Mouse (Mus musculus) left cerebral cortex, adult 18-20 months (tissue): ENCODE data around the gene Zfp668. TPM values are rescaled to one million over a fixed set of nuclear protein-coding genes. Genes with fewer than 3 reads are reported as not detected.

Experiments used
- DNase-seq, 2 experiments: peaks; one replicate each; pipeline ENCODE4 v3.0.0; 2021 to 2022; ENCODE audit warnings: low spot score in 2 of 2, mixed read lengths in 1 of 2
- total RNA-seq, 2 experiments: library from RNA; stranded (reverse); gene quantifications; 2 replicates each; pipeline ENCODE4 v1.2.3; 2021

Gene Zfp668
- total RNA-seq, 2 experiments from 2014 or later, result 19.5 to 20.5 TPM

DNA sequence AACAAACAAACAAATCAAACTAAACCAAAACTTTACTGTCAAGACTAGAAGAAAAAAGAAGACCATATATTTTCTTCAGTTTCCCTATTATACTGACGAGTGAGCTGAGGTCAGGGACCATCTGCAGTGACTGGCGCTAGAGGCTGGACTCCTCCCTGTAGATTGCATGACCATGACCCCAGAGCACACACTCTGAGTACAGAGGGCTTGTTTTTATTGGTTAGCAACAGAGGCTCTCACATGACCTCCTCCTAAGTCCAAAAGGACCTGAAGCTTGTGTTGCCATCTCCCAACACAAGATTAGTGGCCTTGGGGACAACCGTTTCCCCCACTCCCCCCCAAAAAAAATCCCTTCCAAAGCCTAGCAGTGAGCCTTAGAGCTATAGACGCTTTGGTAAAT lies 62.8 kb downstream of the Zfp668 start:
- DNase-seq, result no peak

Other genes with a start within 250 kb of the Zfp668 start
- 10 to 100 TPM; 44.6 to 46.4 TPM for gene Bcl7c, start 167.9 kb downstream of the Zfp668 start, total RNA-seq
- 1 to 10 TPM; 2.7 to 4.4 TPM for gene Ctf1, start 164.1 kb downstream of the Zfp668 start, total RNA-seq
- gene Ctf2, start 144.7 kb downstream of the Zfp668 start, total RNA-seq, result not detected
- 10 to 100 TPM; 68.8 to 74.6 TPM for gene Fbxl19, start 132.3 kb downstream of the Zfp668 start, total RNA-seq
- 10 to 100 TPM; 16.8 to 20.5 TPM for gene Orai3, start 107.0 kb downstream of the Zfp668 start, total RNA-seq
- gene Setd1a, start 100.2 kb downstream of the Zfp668 start, total RNA-seq, result 10 to 100 TPM; 41.1 to 44.7 TPM
- gene Gm49388, start 91.2 kb downstream of the Zfp668 start, total RNA-seq, result 1 to 10 TPM; 5.5 to 5.6 TPM
- gene Hsd3b7, start 76.2 kb downstream of the Zfp668 start, total RNA-seq, result 1 to 10 TPM; 4.7 to 5.3 TPM
- gene Stx4a, start 52.5 kb downstream of the Zfp668 start, total RNA-seq, result 10 to 100 TPM; 85.0 to 86.3 TPM
- gene Stx1b, start 52.3 kb downstream of the Zfp668 start, total RNA-seq, result 100 to 1,000 TPM; 420 to 434 TPM
- 10 to 100 TPM; 31.0 TPM for gene Zfp646, start 607 bp downstream of the Zfp668 start, total RNA-seq
- gene Prss53, start 14.1 kb upstream of the Zfp668 start, total RNA-seq, result 1 to 10 TPM; 2.2 to 2.7 TPM
- gene Gm21974, start 18.6 kb upstream of the Zfp668 start, total RNA-seq, result not detected
- gene Vkorc1, start 18.8 kb upstream of the Zfp668 start, total RNA-seq, result 10 to 100 TPM; 21.3 to 24.0 TPM
- gene Bckdk, start 27.3 kb upstream of the Zfp668 start, total RNA-seq, result 10 to 100 TPM; 34.3 to 39.3 TPM
- 10 to 100 TPM; 29.7 to 33.3 TPM for gene Kat8, start 35.7 kb upstream of the Zfp668 start, total RNA-seq
- gene Prss8, start 53.3 kb upstream of the Zfp668 start, total RNA-seq, result under 1 TPM; 0.40 to 0.42 TPM
- 1 to 10 TPM; 7.9 to 8.2 TPM for gene Prss36, start 69.9 kb upstream of the Zfp668 start, total RNA-seq
- gene Fus, start 90.6 kb upstream of the Zfp668 start, total RNA-seq, result 100 to 1,000 TPM; 268 to 293 TPM
- gene Pycard, start 117.0 kb upstream of the Zfp668 start, total RNA-seq, result 1 to 10 TPM; 2.9 to 4.5 TPM
- gene Trim72, start 127.1 kb upstream of the Zfp668 start, total RNA-seq, result under 1 TPM; 0.66 to 0.72 TPM
- 10 to 100 TPM in 1 of 2 experiments, 1 to 10 TPM in 1; 9.1 to 10.2 TPM for gene Itgam, start 185.8 kb upstream of the Zfp668 start, total RNA-seq
- not detected for gene Gm49368, start 185.9 kb upstream of the Zfp668 start, total RNA-seq